Mouse (Mus musculus) erythroblast, embryonic 14.5 days (primary cell): ENCODE measurements around the gene Pax5.

Experiments used
- GATA1 ChIP-seq: IDR thresholded peaks from 2 replicates; pipeline ENCODE4 v1.6.1; 2012; ENCODE audit warnings: low read length, inconsistent platforms, mixed read lengths
- TAL1 ChIP-seq: IDR thresholded peaks from 3 replicates; pipeline ENCODE4 v1.6.1; 2012; ENCODE audit warnings: low read length, inconsistent platforms, mixed read lengths

GRCm38 (mm10) chr4:44696676-44697075 lies 13.6 kb downstream of the Pax5 start:
- no peak for TF ChIP-seq GATA1
- TF ChIP-seq TAL1, result no peak
